Mouse (Mus musculus) erythroblast, embryonic 14.5 days (primary cell): Measurements from ENCODE around the gene Ulk4. TPM values are rescaled to one million over a fixed set of nuclear protein-coding genes. Genes with fewer than 3 reads are reported as not detected.
"Not testable (repeated sequence)": the region's sequence is repeated elsewhere in the genome, so short reads cannot be mapped to it uniquely, and the experiment has no call there.

Source experiments
- H3K27me3 ChIP-seq: 2 replicates; pipeline ENCODE4 v1.6.1; 2012; ENCODE audit warnings: inconsistent platforms; ENCODE audit not compliant: control insufficient read depth
- H3K36me3 ChIP-seq: 2 replicates; pipeline ENCODE4 v1.6.1; 2012; ENCODE audit warnings: mild to moderate bottlenecking, inconsistent platforms; ENCODE audit not compliant: control insufficient read depth
- H3K4me1 ChIP-seq: 2 replicates; pipeline ENCODE4 v1.6.1; 2012; ENCODE audit warnings: inconsistent platforms; ENCODE audit not compliant: control insufficient read depth
- H3K4me3 ChIP-seq: replicated peaks from 2 replicates; pipeline ENCODE3; 2012; ENCODE audit warnings: moderate library complexity, mild to moderate bottlenecking, inconsistent platforms
- H3K9me3 ChIP-seq: 2 replicates; pipeline ENCODE4 v1.6.1; 2012; ENCODE audit warnings: low read length, inconsistent platforms, mixed read lengths; ENCODE audit not compliant: control insufficient read depth
- GATA1 ChIP-seq: IDR thresholded peaks from 2 replicates; pipeline ENCODE4 v1.6.1; 2012; ENCODE audit warnings: low read length, inconsistent platforms, mixed read lengths
- TAL1 ChIP-seq: IDR thresholded peaks from 3 replicates; pipeline ENCODE4 v1.6.1; 2012; ENCODE audit warnings: low read length, inconsistent platforms, mixed read lengths
- polyA plus RNA-seq: library from polyadenylated mRNA; stranded (reverse); fragments of >175 nt; gene quantifications from 2 replicates; pipeline ENCODE4 v1.2.3, GENCODE M21; 2012

Gene Ulk4
- polyA plus RNA-seq, 1 experiment = 0.16 TPM

- Histone ChIP-seq H3K4me3 (no peak overlapping the region), H3K4me1 (no peaks in the 10 kb centered on the region), H3K27me3 (no peaks in the 10 kb centered on the region), H3K36me3 (no peaks in the 10 kb centered on the region), H3K9me3 (peaks cover 7% of the 10 kb centered on the region)
- TF ChIP-seq TAL1 (no peak), GATA1 (no peak)
These were observed 61.5 kb downstream of the Ulk4 start for GRCm38 (mm10) chr9:121215349-121216000.

GRCm38 (mm10) chr9:121212322-121212721, 64.7 kb downstream of the Ulk4 start:
- H3K9me3 ChIP-seq = peaks cover 13% of the 10 kb centered on the region
- H3K36me3 ChIP-seq = no peaks in the 10 kb centered on the region
- TF ChIP-seq GATA1 (no peak), TAL1 (no peak)
- no peaks in the 10 kb centered on the region for H3K27me3 ChIP-seq
- no peak overlapping the region for H3K4me3 ChIP-seq
- H3K4me1 ChIP-seq = no peaks in the 10 kb centered on the region

- Histone ChIP-seq H3K36me3 (no peaks in the 10 kb centered on the region), H3K4me1 (no peaks in the 10 kb centered on the region; the same call in 1 of the 2 replicates), H3K27me3 (no peaks in the 10 kb centered on the region), H3K9me3 (peaks cover 21% of the 10 kb centered on the region), H3K4me3 (no peak overlapping the region)
- TF ChIP-seq GATA1 (no peak), TAL1 (no peak)
These were observed 72.0 kb downstream of the Ulk4 start for GRCm38 (mm10) chr9:121205046-121205445.

- TF ChIP-seq TAL1 (no peak), GATA1 (no peak)
- Histone ChIP-seq H3K36me3 (no peaks in the 10 kb centered on the region), H3K4me3 (no peak overlapping the region), H3K4me1 (no peaks in the 10 kb centered on the region; the same call in 1 of the 2 replicates), H3K27me3 (no peaks in the 10 kb centered on the region), H3K9me3 (peaks cover 18% of the 10 kb centered on the region)
These were observed 72.7 kb downstream of the Ulk4 start for GRCm38 (mm10) chr9:121204149-121204800.

- Histone ChIP-seq H3K27me3 (no peaks in the 10 kb centered on the region), H3K4me3 (no peak overlapping the region), H3K36me3 (no peaks in the 10 kb centered on the region), H3K9me3 (peaks cover 21% of the 10 kb centered on the region), H3K4me1 (no peaks in the 10 kb centered on the region; the same call in 1 of the 2 replicates)
- no peak for TF ChIP-seq GATA1
- TF ChIP-seq TAL1 = no peak
These were observed 73.3 kb downstream of the Ulk4 start for GRCm38 (mm10) chr9:121203686-121204085.

GRCm38 (mm10) chr9:121199146-121199685, 77.8 kb downstream of the Ulk4 start:
- H3K27me3 ChIP-seq, H3K4me1 ChIP-seq, H3K4me3 ChIP-seq, H3K36me3 ChIP-seq: not testable (repeated sequence)
- H3K9me3 ChIP-seq = peaks cover 39% of the 10 kb centered on the region

- TF ChIP-seq GATA1 (no peak), TAL1 (no peak)
- no peak overlapping the region for H3K4me3 ChIP-seq
- no peaks in the 10 kb centered on the region for H3K4me1 ChIP-seq
- no peaks in the 10 kb centered on the region; the same call in 1 of the 2 replicates for H3K27me3 ChIP-seq
- no peaks in the 10 kb centered on the region for H3K36me3 ChIP-seq
- peaks cover 56% of the 10 kb centered on the region for H3K9me3 ChIP-seq
These were observed 80.5 kb downstream of the Ulk4 start for GRCm38 (mm10) chr9:121196473-121196872.

GRCm38 (mm10) chr9:121195106-121195505, 81.9 kb downstream of the Ulk4 start:
- Histone ChIP-seq H3K9me3 (peaks cover 61% of the 10 kb centered on the region), H3K4me1 (no peaks in the 10 kb centered on the region), H3K36me3 (no peaks in the 10 kb centered on the region), H3K27me3 (no peaks in the 10 kb centered on the region; the same call in 1 of the 2 replicates), H3K4me3 (no peak overlapping the region)
- TF ChIP-seq GATA1 = no peak
- no peak for TF ChIP-seq TAL1

GRCm38 (mm10) chr9:121192601-121193370, 84.2 kb downstream of the Ulk4 start:
- H3K27me3 ChIP-seq = no peaks in the 10 kb centered on the region; the same call in 1 of the 2 replicates
- peaks cover 59% of the 10 kb centered on the region for H3K9me3 ChIP-seq
- no peak overlapping the region for H3K4me3 ChIP-seq
- no peaks in the 10 kb centered on the region for H3K36me3 ChIP-seq
- TF ChIP-seq TAL1 (no peak), GATA1 (no peak)
- no peaks in the 10 kb centered on the region for H3K4me1 ChIP-seq
